Mouse (Mus musculus) urinary bladder, postnatal 4 days (tissue): ENCODE measurements around the gene Igsf3.
A peak's percentile ranks its signal among the peaks of the same experiment; 100 is the strongest.
"Not testable (repeated sequence)": the region's sequence is repeated elsewhere in the genome, so short reads cannot be mapped to it uniquely, and the experiment has no call there.

Experiments
- DNase-seq, 2 experiments: peaks; one replicate each; pipeline ENCODE4 v3.0.0; 2021 to 2022; ENCODE audit warnings: low spot score in 2 of 2

Igsf3 gene

GRCm38 (mm10) chr3:101404620-101405415 is 27.9 kb downstream of the Igsf3 start:
- no peak for DNase-seq

- peak in 1 of 2 experiments; percentile 41 for DNase-seq
Observed at GRCm38 (mm10) chr3:101405495-101405894, 28.6 kb downstream of the Igsf3 start.

- DNase-seq, result no peak
Observed at GRCm38 (mm10) chr3:101406097-101406496, 29.2 kb downstream of the Igsf3 start.

- no peak for DNase-seq
Observed at GRCm38 (mm10) chr3:101407568-101407967, 30.7 kb downstream of the Igsf3 start.

- DNase-seq, result no peak
Observed at GRCm38 (mm10) chr3:101408953-101409750, 32.3 kb downstream of the Igsf3 start.

- DNase-seq, result no peak
Observed at GRCm38 (mm10) chr3:101410202-101410601, 33.3 kb downstream of the Igsf3 start.

GRCm38 (mm10) chr3:101410745-101411144 is 33.9 kb downstream of the Igsf3 start:
- DNase-seq, result no peak

GRCm38 (mm10) chr3:101411626-101412025 is 34.7 kb downstream of the Igsf3 start:
- DNase-seq, result no peak

GRCm38 (mm10) chr3:101412115-101412514 is 35.2 kb downstream of the Igsf3 start:
- DNase-seq, result no peak

GRCm38 (mm10) chr3:101413013-101413412 is 36.1 kb downstream of the Igsf3 start:
- not testable (repeated sequence) for DNase-seq

GRCm38 (mm10) chr3:101418740-101419652 is 42.1 kb downstream of the Igsf3 start:
- DNase-seq, result no peak

- no peak for DNase-seq
Observed at GRCm38 (mm10) chr3:101419653-101419994, 42.7 kb downstream of the Igsf3 start.

GRCm38 (mm10) chr3:101423188-101423587 is 46.3 kb downstream of the Igsf3 start:
- no peak for DNase-seq

- DNase-seq, result no peak
Observed at GRCm38 (mm10) chr3:101424295-101424885, 47.5 kb downstream of the Igsf3 start.

GRCm38 (mm10) chr3:101429982-101430754 is 53.3 kb downstream of the Igsf3 start:
- DNase-seq, result no peak

GRCm38 (mm10) chr3:101430755-101431115 is 53.9 kb downstream of the Igsf3 start:
- DNase-seq, result no peak

GRCm38 (mm10) chr3:101435672-101436071 is 58.8 kb downstream of the Igsf3 start:
- DNase-seq, result no peak

GRCm38 (mm10) chr3:101436469-101436868 is 59.6 kb downstream of the Igsf3 start:
- DNase-seq, result no peak

GRCm38 (mm10) chr3:101437021-101437563 is 60.2 kb downstream of the Igsf3 start:
- DNase-seq, result no peak

- no peak for DNase-seq
Observed at GRCm38 (mm10) chr3:101443265-101443881, 66.5 kb downstream of the Igsf3 start.
